Mouse (Mus musculus) intestine, embryonic 16.5 days (tissue): Measurements from ENCODE around the gene Fam83e. TPM values are rescaled to one million over a fixed set of nuclear protein-coding genes. Genes with fewer than 3 reads are reported as not detected.
A peak's percentile ranks its signal among the peaks of the same experiment; 100 is the strongest.

Experiments
- ATAC-seq: fragments of 200-750 bp; cut with Nextera tagmentation; 2 replicates; pipeline ENCODE4 v1.8.0; 2017; ENCODE audit warnings: moderate TSS enrichment, moderate library complexity
- H3K27ac ChIP-seq: fragments of 300-500 bp; sonication (generic); 2 replicates; pipeline ENCODE4 v1.5.1; 2014; ENCODE audit warnings: mild to moderate bottlenecking, low read length
- H3K27me3 ChIP-seq: fragments of 300-500 bp; sonication (generic); replicated peaks from 2 replicates; pipeline ENCODE4 v1.6.1; 2014; ENCODE audit warnings: low read length, control low read depth, mixed read lengths; ENCODE audit not compliant: control insufficient read depth, insufficient read depth
- H3K36me3 ChIP-seq: fragments of 300-500 bp; sonication (generic); 2 replicates; pipeline ENCODE4 v1.6.1; 2014; ENCODE audit warnings: low read length, control low read depth; ENCODE audit not compliant: control insufficient read depth, insufficient read depth
- H3K4me1 ChIP-seq: fragments of 300-500 bp; sonication (generic); 2 replicates; pipeline ENCODE4 v1.6.1; 2014; ENCODE audit warnings: low read length, control low read depth, mixed read lengths; ENCODE audit not compliant: control insufficient read depth, insufficient read depth
- H3K4me2 ChIP-seq: fragments of 300-500 bp; sonication (generic); 2 replicates; pipeline ENCODE4 v1.6.1; 2014; ENCODE audit warnings: low read depth, low read length, control low read depth
- H3K4me3 ChIP-seq: fragments of 300-500 bp; sonication (generic); 2 replicates; pipeline ENCODE4 v1.5.1; 2014; ENCODE audit warnings: mild to moderate bottlenecking, low read length
- H3K9ac ChIP-seq: fragments of 300-500 bp; sonication (generic); 2 replicates; pipeline ENCODE4 v1.6.1; 2014; ENCODE audit warnings: low read depth, low read length
- H3K9me3 ChIP-seq: fragments of 300-500 bp; sonication (generic); 2 replicates; pipeline ENCODE4 v1.6.1; 2016; ENCODE audit warnings: low read length, control low read depth; ENCODE audit not compliant: control insufficient read depth
- WGBS: fragments of 180-500 bp; shearing (Covaris S2); extraction: QIAGEN DNeasy Blood & Tissue Kit; methylation state at CpG from one replicate; pipeline ENCODE4 v1.1.7; 2014; 5-methylcytosine and 5-hydroxymethylcytosine counted together
- polyA plus RNA-seq: library from polyadenylated mRNA; unstranded; fragments of >200 nt; fragmentation: Nextera tagmentation; extraction: Ambion mirVana; gene quantifications from 2 replicates; pipeline ENCODE4 v1.2.1, GENCODE M21; 2015

The Fam83e gene
- polyA plus RNA-seq, 1 experiment from 2014 or later, result 34.2 TPM

DNA sequence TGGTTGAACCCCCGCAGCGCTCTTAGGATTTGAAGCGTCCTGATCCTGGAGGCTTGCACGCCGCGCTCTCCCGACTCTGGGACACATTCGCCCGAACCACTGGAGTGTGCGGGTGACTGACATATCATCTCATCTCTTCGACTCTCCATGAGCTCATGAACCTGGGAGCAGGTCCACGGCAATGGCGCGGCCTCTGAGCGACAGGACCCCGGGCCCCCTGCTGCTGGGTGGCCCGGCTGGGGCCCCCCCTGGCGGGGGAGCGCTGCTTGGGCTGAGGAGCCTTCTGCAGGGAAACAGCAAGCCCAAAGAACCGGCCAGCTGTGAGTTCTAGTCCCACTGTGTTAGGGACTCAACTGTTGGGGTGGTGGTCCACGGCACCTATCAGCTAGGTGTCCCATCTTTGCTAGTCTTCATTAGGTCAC, 15.6 kb upstream of the Fam83e start:
- H3K4me2 ChIP-seq, result peak overlapping the region; percentile 99
- H3K9me3 ChIP-seq, result no peaks in the 10 kb centered on the region
- peaks cover 52% of the 10 kb centered on the region for H3K4me1 ChIP-seq
- H3K27me3 ChIP-seq, result peaks cover 4% of the 10 kb centered on the region
- peak overlapping the region; percentile 70 for H3K4me3 ChIP-seq
- H3K36me3 ChIP-seq, result peaks cover 2% of the 10 kb centered on the region
- peak overlapping the region; percentile 93 for H3K27ac ChIP-seq
- ATAC-seq, result peak; percentile 0; the same call in 1 of the 2 replicates
- H3K9ac ChIP-seq, result peak overlapping the region; percentile 76
- WGBS, result under 1% methylated on average over 21 of the region's 21 CpGs

DNA sequence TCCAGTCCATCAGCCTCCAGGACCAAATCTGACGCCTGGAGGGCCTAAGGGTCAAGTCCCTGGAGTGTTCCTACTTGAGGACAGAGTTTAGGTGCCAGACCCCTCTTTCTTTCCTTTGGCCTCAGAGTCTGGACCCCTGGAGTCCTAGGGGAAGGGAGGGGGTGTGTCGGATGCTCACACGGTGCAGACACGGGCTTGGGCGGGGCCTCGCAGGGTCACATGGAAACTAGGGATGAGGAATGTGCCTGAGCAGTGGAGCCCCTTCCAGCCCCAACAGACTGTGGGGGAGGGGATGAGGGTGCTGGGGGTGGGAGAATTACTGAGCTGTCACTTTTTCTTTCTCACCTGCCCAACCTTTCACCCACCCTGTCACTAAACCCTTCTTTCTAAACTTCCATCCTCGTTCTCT, 15.1 kb upstream of the Fam83e start:
- peaks cover 5% of the 10 kb centered on the region for H3K36me3 ChIP-seq
- peak overlapping the region; percentile 86 for H3K9ac ChIP-seq
- peak overlapping the region; percentile 99 for H3K4me2 ChIP-seq
- no peaks in the 10 kb centered on the region for H3K9me3 ChIP-seq
- H3K27ac ChIP-seq, result peak overlapping the region; percentile 93
- WGBS, result 0% methylated on average over 7 of the region's 7 CpGs
- H3K4me3 ChIP-seq, result peak overlapping the region; percentile 70
- H3K27me3 ChIP-seq, result 0 out of 2 replicates have a peak, but pooled peaks cover 2% of the 10 kb centered on the region
- no peak for ATAC-seq
- H3K4me1 ChIP-seq, result peaks cover 52% of the 10 kb centered on the region

DNA sequence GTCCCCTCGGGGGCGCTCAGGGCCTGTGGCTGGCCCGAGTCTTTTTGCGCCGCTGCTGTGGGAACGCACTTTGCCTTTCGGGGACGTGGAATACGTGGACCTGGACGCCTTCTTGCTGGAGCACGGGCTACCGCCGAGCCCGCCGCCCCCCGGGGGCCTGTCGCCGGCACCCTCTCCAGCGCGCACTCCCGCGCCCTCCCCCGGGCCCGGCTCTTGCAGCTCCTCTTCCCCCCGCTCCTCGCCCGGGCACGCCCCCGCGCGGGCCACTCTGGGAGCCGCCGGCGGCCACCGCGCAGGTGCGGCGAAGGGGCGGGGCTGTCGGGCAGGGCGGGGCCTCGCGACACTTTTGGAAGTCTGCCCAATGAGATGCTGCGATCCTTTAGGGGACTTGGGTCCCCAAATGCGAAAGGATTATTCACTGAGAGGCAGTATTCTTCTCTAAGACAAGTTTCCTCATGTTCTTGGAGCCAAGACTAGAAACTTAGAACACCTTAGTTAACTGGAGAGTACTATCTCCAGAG, 14.2 kb upstream of the Fam83e start:
- ATAC-seq, result peak; percentile 6; the same call in 1 of the 2 replicates
- peak overlapping the region; percentile 99 for H3K4me2 ChIP-seq
- H3K4me1 ChIP-seq, result peaks cover 53% of the 10 kb centered on the region
- peaks cover 12% of the 10 kb centered on the region for H3K36me3 ChIP-seq
- H3K4me3 ChIP-seq, result peak overlapping the region; percentile 70
- WGBS, result under 1% methylated on average over 37 of the region's 45 CpGs
- H3K27me3 ChIP-seq, result no peaks in the 10 kb centered on the region
- H3K9ac ChIP-seq, result peak overlapping the region; percentile 86
- peak overlapping the region; percentile 85 for H3K27ac ChIP-seq
- no peaks in the 10 kb centered on the region for H3K9me3 ChIP-seq

DNA sequence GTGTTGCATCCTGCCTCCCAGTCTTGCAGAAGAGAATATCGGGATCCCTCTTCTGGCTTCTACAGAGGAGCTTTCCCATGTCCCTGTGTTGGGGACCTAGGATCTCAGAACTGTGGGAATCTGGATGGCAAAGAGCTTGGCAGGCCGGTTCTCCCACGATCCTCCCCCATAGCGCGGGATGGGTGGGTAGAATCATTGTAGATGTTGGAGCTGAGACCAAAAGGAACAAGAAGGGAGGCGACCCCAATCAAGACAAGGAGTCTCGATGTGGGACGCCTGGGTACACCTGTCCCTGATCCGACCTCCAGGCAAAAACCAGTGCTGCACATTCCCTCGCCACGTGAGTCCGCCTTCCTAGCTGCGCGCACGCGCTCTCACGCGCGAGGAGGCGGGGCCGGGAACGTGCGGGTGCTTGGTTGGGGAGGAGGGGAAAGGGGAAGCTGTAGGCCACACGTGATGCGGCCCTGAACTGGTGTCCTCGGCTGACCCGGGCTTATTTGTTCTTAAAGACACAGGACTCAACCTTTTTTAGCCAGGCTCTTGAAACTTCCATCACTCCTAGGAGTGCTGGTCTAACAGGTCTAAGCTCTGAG, 13.5 kb upstream of the Fam83e start:
- Histone ChIP-seq H3K27ac (peak overlapping the region; percentile 85), H3K27me3 (no peaks in the 10 kb centered on the region), H3K9ac (peak overlapping the region; percentile 41; the same call in 1 of the 2 replicates), H3K9me3 (no peaks in the 10 kb centered on the region), H3K4me3 (peak overlapping the region; percentile 70), H3K4me1 (peaks cover 53% of the 10 kb centered on the region), H3K36me3 (peaks cover 15% of the 10 kb centered on the region), H3K4me2 (peak overlapping the region; percentile 99)
- ATAC-seq, result peak; percentile 5; the same call in 1 of the 2 replicates
- WGBS, result 1% methylated on average over 27 of the region's 27 CpGs

DNA sequence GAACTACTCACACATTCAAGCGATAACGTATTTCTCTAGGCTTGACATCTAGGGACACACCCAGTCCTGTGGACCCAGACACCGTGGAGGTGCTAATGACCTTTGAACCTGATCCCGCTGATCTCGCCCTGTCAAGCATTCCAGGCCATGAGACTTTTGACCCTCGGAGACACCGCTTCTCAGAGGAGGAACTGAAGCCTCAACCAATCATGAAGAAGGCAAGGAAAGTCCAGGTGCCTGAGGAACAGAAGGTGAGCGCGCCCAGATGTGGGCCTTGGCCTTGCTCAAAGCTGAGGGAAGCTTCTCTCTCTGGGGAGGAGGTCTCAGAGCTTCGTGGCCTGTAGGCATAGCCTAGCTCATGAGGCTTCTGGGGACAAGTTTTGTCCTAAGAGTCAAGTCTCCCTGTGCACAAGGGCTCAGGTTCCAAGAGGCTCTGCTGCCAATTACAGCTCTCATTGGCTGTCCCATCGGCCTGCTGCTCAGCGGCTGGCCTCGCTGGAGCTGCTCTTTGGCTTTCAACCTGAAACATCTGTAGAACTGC, 12.7 kb upstream of the Fam83e start:
- peak overlapping the region; percentile 41 for H3K9ac ChIP-seq
- peak; percentile 22 for ATAC-seq

DNA sequence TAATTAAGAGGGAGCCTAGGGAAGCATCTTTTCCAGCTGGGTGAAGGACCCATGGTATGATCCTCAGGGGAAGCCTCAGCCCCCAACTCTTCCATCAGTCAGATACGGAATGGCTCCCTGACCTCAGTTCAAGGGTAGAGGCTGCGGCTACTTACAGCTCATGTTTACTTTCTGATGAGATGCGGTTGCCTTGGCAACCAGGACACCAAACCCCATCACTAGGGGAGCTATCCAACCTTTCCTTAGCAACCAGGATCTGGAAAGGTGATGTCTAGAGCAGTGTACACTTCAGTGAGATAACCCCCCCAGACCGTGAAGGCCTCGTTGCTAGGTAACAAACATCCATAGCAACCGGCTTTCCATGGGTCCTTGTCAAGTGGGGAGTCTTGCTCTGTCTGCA, 12.0 kb upstream of the Fam83e start:
- Histone ChIP-seq H3K4me1 (peaks cover 52% of the 10 kb centered on the region), H3K36me3 (peaks cover 22% of the 10 kb centered on the region), H3K4me3 (no peak overlapping the region), H3K4me2 (no peak overlapping the region; the same call in 1 of the 2 replicates), H3K9me3 (no peaks in the 10 kb centered on the region), H3K27ac (peak overlapping the region; percentile 85), H3K27me3 (no peaks in the 10 kb centered on the region), H3K9ac (peak overlapping the region; percentile 41; the same call in 1 of the 2 replicates)
- WGBS, result 40% methylated on average over 6 of the region's 6 CpGs
- ATAC-seq, result no peak

More for the DNA sequence above, 12.7 kb upstream of the Fam83e start:
- Histone ChIP-seq H3K9me3 (no peaks in the 10 kb centered on the region), H3K4me2 (peak overlapping the region; percentile 99), H3K4me3 (peak overlapping the region; percentile 70; the same call in 1 of the 2 replicates), H3K4me1 (peaks cover 57% of the 10 kb centered on the region), H3K27ac (peak overlapping the region; percentile 85), H3K36me3 (peaks cover 19% of the 10 kb centered on the region), H3K27me3 (no peaks in the 10 kb centered on the region)
- 33% methylated on average over 13 of the region's 13 CpGs for WGBS

DNA sequence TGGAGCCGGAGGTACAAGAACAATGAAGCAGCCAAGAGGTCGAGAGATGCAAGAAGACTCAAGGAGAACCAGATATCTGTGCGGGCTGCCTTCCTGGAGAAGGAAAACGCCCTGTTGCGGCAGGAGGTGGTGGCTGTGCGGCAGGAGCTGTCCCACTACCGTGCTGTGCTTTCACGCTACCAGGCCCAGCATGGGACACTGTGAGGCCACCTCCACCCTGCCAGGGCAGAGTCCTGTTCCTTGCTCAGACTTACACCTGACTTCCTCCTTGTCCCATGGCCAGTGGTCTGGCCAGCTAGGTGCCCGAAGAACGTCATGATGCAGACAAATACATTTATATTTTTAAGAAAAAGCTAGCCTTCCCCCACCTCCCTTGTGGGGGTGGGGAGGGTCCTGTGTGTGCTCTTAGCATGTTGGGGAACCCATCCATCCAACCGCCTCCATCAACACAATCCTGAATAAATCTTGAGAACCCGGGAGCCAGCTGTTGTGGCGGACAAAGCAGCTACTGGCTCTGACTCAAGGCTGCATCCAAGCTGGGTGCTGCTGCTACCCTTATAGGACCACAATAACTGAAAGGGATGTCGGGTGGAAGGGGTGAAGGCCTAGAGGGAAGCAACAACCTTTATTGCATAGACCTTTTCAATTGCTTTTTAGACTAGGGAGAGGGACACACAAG, 11.2 kb upstream of the Fam83e start:
- 62% methylated on average over 14 of the region's 14 CpGs for WGBS
- H3K27ac ChIP-seq, result peak overlapping the region; percentile 55
- ATAC-seq, result no peak

DNA sequence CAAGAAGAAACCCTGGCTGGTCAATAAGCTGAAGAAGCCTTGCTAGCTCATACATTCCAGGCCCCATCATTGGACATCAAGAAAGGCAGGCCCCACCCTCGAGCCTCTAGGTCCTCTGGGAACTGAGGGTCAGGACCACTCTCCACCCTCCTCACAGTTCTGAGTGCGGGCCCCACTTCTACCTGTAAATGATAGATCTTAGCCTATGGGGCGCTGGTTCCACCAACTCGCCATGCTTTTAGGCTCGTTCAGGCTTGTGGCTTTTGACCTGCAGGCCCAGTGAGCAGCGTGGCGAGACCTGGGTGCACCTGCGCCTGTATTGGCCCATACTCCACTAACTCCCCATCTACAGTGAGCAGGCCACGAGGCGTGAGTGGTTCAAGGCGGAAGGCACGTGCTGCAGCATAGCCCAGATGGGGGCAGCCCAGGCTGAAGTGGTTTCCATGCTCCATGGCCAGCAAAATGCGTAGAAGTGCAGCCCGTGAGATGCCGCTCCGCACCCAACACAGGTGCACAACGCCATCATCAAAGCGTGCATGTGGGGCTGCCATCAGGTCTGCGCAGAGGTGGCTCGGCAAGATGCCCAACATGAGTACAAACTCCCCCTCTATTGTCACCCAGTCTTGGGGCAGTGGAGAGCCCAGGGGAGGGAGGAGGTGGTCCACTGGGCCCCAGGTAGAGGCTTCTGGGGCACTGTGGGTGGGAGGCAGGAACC, 10.4 kb upstream of the Fam83e start:
- no peaks in the 10 kb centered on the region for H3K9me3 ChIP-seq
- H3K9ac ChIP-seq, result 0 out of 2 replicates have a peak overlapping the region, but pooled peaks have one; percentile 27
- no peak overlapping the region for H3K4me3 ChIP-seq
- peak overlapping the region; percentile 55; the same call in 1 of the 2 replicates for H3K27ac ChIP-seq
- no peak for ATAC-seq
- H3K36me3 ChIP-seq, result peaks cover 22% of the 10 kb centered on the region
- 94% methylated on average over 20 of the region's 20 CpGs for WGBS
- no peak overlapping the region for H3K4me2 ChIP-seq
- H3K4me1 ChIP-seq, result peaks cover 58% of the 10 kb centered on the region
- no peaks in the 10 kb centered on the region for H3K27me3 ChIP-seq

More for the DNA sequence above, 11.2 kb upstream of the Fam83e start:
- Histone ChIP-seq H3K27me3 (no peaks in the 10 kb centered on the region), H3K36me3 (peaks cover 22% of the 10 kb centered on the region), H3K9me3 (no peaks in the 10 kb centered on the region), H3K4me1 (peaks cover 57% of the 10 kb centered on the region), H3K4me3 (no peak overlapping the region), H3K4me2 (no peak overlapping the region; the same call in 1 of the 2 replicates), H3K9ac (no peak overlapping the region)
